In genomic region chr13:98695546-98695945, GRCm38 (mm10) we compare ENCODE assay signal across 10 mouse cellular contexts. TPM values are rescaled to one million over a fixed set of nuclear protein-coding genes. Genes with fewer than 3 reads are reported as not detected.
DNase-seq lines count a peak whose midpoint lies in the region; ATAC-seq lines count a peak whose summit lies in the region.
"Had no signal": no experiment of that assay in that cellular context is flagged by ENCODE, and none has a peak within 500 bp of the region (broad histone marks: within the 10 kb centered on the region; RNA-seq: fewer than 3 reads in every experiment).

No protein-coding gene starts in this region.

- DNase-seq in retina, embryonic 14.5 days (ENCODE audit: low spot score), result peak; percentile 16
- DNase-seq in retina, postnatal 1 day, result no peak
- peak; percentile 74 for DNase-seq in heart, postnatal 4 days
- DNase-seq in thymus, postnatal 4 days, result no peak
- DNase-seq in spleen, adult 12 weeks (ENCODE audit: low spot score), result no peak
- no peak for DNase-seq in cerebellum, adult 18-20 months

- H3K9ac ChIP-seq in liver, embryonic 15.5 days, result no peak overlapping the region
- no peak overlapping the region for H3K9ac ChIP-seq in hindbrain, embryonic 13.5 days

- peak; percentile 72 for ATAC-seq in liver, embryonic 15.5 days (ENCODE audit: insufficient read depth)
- no peak for ATAC-seq in hindbrain, embryonic 13.5 days (ENCODE audit: low FRiP score)

- no peaks in the 10 kb centered on the region for H3K4me1 ChIP-seq in liver, embryonic 15.5 days (replicated peaks)
- peaks cover 8% of the 10 kb centered on the region for H3K4me1 ChIP-seq in hindbrain, embryonic 13.5 days (replicated peaks)

- no peak overlapping the region for H3K27ac ChIP-seq in liver, embryonic 15.5 days (replicated peaks)
- H3K27ac ChIP-seq in hindbrain, embryonic 13.5 days, result no peak overlapping the region

- no peak overlapping the region for H3K4me3 ChIP-seq in liver, embryonic 15.5 days (replicated peaks)
- H3K4me3 ChIP-seq in hindbrain, embryonic 13.5 days, result no peak overlapping the region

- WGBS in liver, embryonic 15.5 days (ENCODE audit: insufficient replicate concordance), result 39% methylated on average over 2 of the region's 2 CpGs
- 42% methylated on average over 2 of the region's 2 CpGs for WGBS in hindbrain, embryonic 13.5 days

- H3K27me3 ChIP-seq in liver, embryonic 15.5 days, result peaks cover 41% of the 10 kb centered on the region
- H3K27me3 ChIP-seq in hindbrain, embryonic 13.5 days, result peaks cover 45% of the 10 kb centered on the region

- no peaks in the 10 kb centered on the region for H3K9me3 ChIP-seq in liver, embryonic 15.5 days (replicated peaks)
- H3K9me3 ChIP-seq in hindbrain, embryonic 13.5 days, result no peaks in the 10 kb centered on the region

- no peaks in the 10 kb centered on the region for H3K36me3 ChIP-seq in liver, embryonic 15.5 days (replicated peaks)
- no peaks in the 10 kb centered on the region for H3K36me3 ChIP-seq in hindbrain, embryonic 13.5 days

- H3K4me2 ChIP-seq in liver, embryonic 15.5 days, result peak overlapping the region; percentile 56; the same call in 1 of the 2 replicates
- H3K4me2 ChIP-seq in hindbrain, embryonic 13.5 days, result no peak overlapping the region

RNA-seq across cellular contexts. Expression of gene Tmem171, which starts 0.9 kb away (rescaled TPM):
- total RNA-seq in heart, postnatal 4 days (2021), result 10 to 100 TPM in 1 of 2 experiments, 1 to 10 TPM in 1; 8.8 to 12.3 TPM
- 0.15 and 0.22 TPM in 2 replicates for polyA plus RNA-seq in liver, embryonic 15.5 days (2015; fragmentation: Nextera tagmentation; extraction: Ambion mirVana)
- not detected in 2 replicates for polyA plus RNA-seq in hindbrain, embryonic 13.5 days (2015; fragmentation: Nextera tagmentation; extraction: Ambion mirVana)
- total RNA-seq: ES-E14; left cerebral cortex, postnatal 25 days had no signal

RNA-seq across cellular contexts. Expression of gene Tmem174, which starts 58.3 kb away (rescaled TPM):
- total RNA-seq in heart, postnatal 4 days (2021), result not detected
- not detected in 2 replicates for polyA plus RNA-seq in liver, embryonic 15.5 days (2015; fragmentation: Nextera tagmentation; extraction: Ambion mirVana)
- polyA plus RNA-seq in hindbrain, embryonic 13.5 days (2015; fragmentation: Nextera tagmentation; extraction: Ambion mirVana), result not detected in 2 replicates
- total RNA-seq: ES-E14 had no signal

Comparison
In these comparisons a context has a peak if more than half of its experiments do, and no peak if none do; other contexts are left out.
1. DNase-seq: peak in retina, embryonic 14.5 days (single experiment) and heart, postnatal 4 days (single experiment); none in retina, postnatal 1 day (single experiment), thymus, postnatal 4 days (single experiment), spleen, adult 12 weeks (single experiment) and cerebellum, adult 18-20 months (0 of 2).